Mouse (Mus musculus) stomach, embryonic 16.5 days (tissue): ENCODE data around the gene Tln1. TPM values are rescaled to one million over a fixed set of nuclear protein-coding genes. Genes with fewer than 3 reads are reported as not detected.

Experiments
- ATAC-seq: fragments of 200-750 bp; cut with Nextera tagmentation; 2 replicates; pipeline ENCODE4 v1.8.0; 2017; ENCODE audit warnings: moderate number of reproducible peaks, moderate TSS enrichment; ENCODE audit not compliant: insufficient read depth, low FRiP score
- H3K27ac ChIP-seq: fragments of 300-500 bp; sonication (generic); 2 replicates; pipeline ENCODE4 v1.5.1; 2014; ENCODE audit warnings: low read length
- H3K27me3 ChIP-seq: fragments of 300-500 bp; sonication (generic); 2 replicates; pipeline ENCODE4 v1.6.1; 2014; ENCODE audit warnings: low read length, control low read depth, mixed read lengths; ENCODE audit not compliant: control insufficient read depth, insufficient read depth
- H3K36me3 ChIP-seq: fragments of 300-500 bp; sonication (generic); 2 replicates; pipeline ENCODE4 v1.6.1; 2014; ENCODE audit warnings: low read length; ENCODE audit not compliant: control insufficient read depth, insufficient read depth
- H3K4me1 ChIP-seq: fragments of 300-500 bp; sonication (generic); 2 replicates; pipeline ENCODE4 v1.6.1; 2014; ENCODE audit warnings: low read length, control low read depth, mixed read lengths; ENCODE audit not compliant: control insufficient read depth, insufficient read depth
- H3K4me2 ChIP-seq: fragments of 300-500 bp; sonication (generic); 2 replicates; pipeline ENCODE4 v1.6.1; 2014; ENCODE audit warnings: low read depth, low read length, mixed read lengths
- H3K4me3 ChIP-seq: fragments of 300-500 bp; sonication (generic); replicated peaks from 2 replicates; pipeline ENCODE4 v1.5.1; 2014; ENCODE audit warnings: mild to moderate bottlenecking, low read length
- H3K9ac ChIP-seq: fragments of 300-500 bp; sonication (generic); 2 replicates; pipeline ENCODE4 v1.6.1; 2014; ENCODE audit warnings: low read length
- H3K9me3 ChIP-seq: fragments of 300-500 bp; sonication (generic); replicated peaks from 2 replicates; pipeline ENCODE4 v1.6.1; 2016; ENCODE audit warnings: low read length, control low read depth; ENCODE audit not compliant: control insufficient read depth
- WGBS: fragments of 180-500 bp; shearing (Covaris S2); extraction: QIAGEN DNeasy Blood & Tissue Kit; methylation state at CpG from one replicate; pipeline ENCODE4 v1.1.7; 2014; 5-methylcytosine and 5-hydroxymethylcytosine counted together
- polyA plus RNA-seq: library from polyadenylated mRNA; unstranded; fragments of >200 nt; fragmentation: Nextera tagmentation; extraction: Ambion mirVana; gene quantifications from 2 replicates; pipeline ENCODE4 v1.2.1, GENCODE M21; 2015

The Tln1 gene
- polyA plus RNA-seq, 1 experiment from 2014 or later = 64.8 TPM

DNA sequence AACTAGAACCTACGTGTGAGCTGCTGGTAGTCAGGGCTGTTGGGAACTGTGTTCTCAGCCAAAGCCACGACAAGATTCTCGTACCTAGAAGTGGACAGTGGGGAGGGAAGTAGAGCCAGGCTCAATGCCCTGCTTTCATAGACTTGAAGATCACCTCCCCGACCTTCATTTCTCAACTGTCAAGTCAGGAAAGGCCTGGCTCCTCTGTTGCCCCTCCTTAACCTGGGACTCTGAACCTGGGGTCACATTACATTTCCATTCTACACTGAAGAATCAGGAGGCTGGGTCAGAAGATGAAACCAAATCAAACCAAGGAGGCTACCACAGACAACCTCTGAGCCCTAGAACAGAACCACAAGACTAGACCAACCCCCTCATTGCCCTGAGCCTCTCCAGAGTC lies 64.5 kb downstream of the Tln1 start:
- H3K9me3 ChIP-seq = no peaks in the 10 kb centered on the region
- H3K4me3 ChIP-seq = peak overlapping the region; percentile 69
- peak overlapping the region; percentile 78 for H3K9ac ChIP-seq
- 63% methylated on average over 4 of the region's 4 CpGs for WGBS
- H3K4me1 ChIP-seq = peaks cover 20% of the 10 kb centered on the region
- H3K27me3 ChIP-seq = no peaks in the 10 kb centered on the region
- H3K27ac ChIP-seq = no peak overlapping the region
- no peak for ATAC-seq
- 0 out of 2 replicates have a peak, but pooled peaks cover 4% of the 10 kb centered on the region for H3K36me3 ChIP-seq
- H3K4me2 ChIP-seq = peak overlapping the region; percentile 88

DNA sequence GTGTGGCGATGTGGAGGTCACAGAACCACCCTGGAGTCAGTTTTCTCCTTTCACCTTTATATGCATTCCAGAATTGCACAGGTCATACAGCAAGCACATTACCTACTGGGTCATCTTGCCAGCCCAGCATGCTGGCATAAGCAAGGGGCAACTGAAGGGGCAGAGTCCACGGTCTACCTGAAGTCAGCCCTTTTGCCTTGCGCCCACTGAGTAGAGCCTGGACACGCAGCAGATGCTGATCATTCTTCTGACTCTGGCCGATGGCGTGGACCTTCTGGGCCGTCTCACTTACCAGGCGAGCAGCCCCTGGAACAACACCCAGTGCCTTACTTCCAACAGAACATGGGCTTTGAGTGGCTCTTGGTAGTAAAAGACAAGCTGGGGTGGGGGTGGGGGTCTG lies 65.1 kb downstream of the Tln1 start:
- H3K36me3 ChIP-seq = 0 out of 2 replicates have a peak, but pooled peaks cover 4% of the 10 kb centered on the region
- peak overlapping the region; percentile 88 for H3K4me2 ChIP-seq
- no peak overlapping the region for H3K4me3 ChIP-seq
- H3K9me3 ChIP-seq = no peaks in the 10 kb centered on the region
- H3K9ac ChIP-seq = no peak overlapping the region
- H3K4me1 ChIP-seq = peaks cover 20% of the 10 kb centered on the region
- no peaks in the 10 kb centered on the region for H3K27me3 ChIP-seq
- WGBS = 92% methylated on average over 8 of the region's 8 CpGs
- no peak for ATAC-seq
- H3K27ac ChIP-seq = no peak overlapping the region

DNA sequence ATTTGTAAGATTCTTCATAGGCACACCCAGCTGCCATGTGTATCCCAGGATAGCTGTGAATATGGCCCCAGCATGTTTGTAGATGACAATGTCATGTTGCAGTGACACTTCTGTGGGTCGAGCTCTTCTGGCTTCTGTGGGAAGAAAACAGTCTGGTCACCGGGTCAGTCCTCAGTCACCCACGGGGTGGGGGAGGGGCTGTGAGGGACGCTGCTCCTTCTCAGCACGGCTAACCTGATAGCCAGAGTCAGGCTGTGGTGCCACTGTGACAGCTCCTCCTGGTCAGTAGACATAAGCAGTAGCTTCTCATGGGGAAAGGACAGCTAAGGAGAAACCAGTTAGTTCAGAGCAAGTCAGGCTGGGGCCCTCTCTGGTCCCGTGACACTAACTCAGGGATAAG lies 65.9 kb downstream of the Tln1 start:
- WGBS = 68% methylated on average over 6 of the region's 6 CpGs

DNA sequence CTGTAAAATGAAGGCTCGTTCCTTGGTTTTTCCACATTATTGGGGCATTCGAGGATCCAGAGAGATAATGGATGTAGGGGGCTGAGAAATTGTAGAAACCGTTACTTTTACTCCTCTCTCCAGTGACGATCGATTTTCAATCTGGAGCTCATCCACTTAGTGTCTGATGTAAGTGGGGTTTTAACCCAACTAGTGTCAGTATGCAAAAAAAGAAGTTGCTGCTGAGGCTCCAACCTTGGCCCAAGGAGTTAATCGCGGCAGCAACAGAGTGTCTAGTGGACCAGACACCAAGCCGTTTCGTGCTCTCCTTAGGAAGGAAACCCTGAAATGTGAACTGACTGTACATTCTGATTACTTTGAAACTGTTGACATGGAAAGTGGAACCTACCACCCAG lies 68.6 kb downstream of the Tln1 start:
- H3K9me3 ChIP-seq = no peaks in the 10 kb centered on the region
- peak overlapping the region; percentile 57 for H3K4me3 ChIP-seq
- no peak for ATAC-seq
- 1% methylated on average over 9 of the region's 9 CpGs for WGBS
- H3K4me1 ChIP-seq = peaks cover 14% of the 10 kb centered on the region
- H3K27ac ChIP-seq = peak overlapping the region; percentile 89
- no peaks in the 10 kb centered on the region for H3K27me3 ChIP-seq
- H3K9ac ChIP-seq = peak overlapping the region; percentile 77
- peak overlapping the region; percentile 64 for H3K4me2 ChIP-seq
- H3K36me3 ChIP-seq = 0 out of 2 replicates have a peak, but pooled peaks cover 4% of the 10 kb centered on the region

More for the DNA sequence above, 65.9 kb downstream of the Tln1 start:
- peaks cover 20% of the 10 kb centered on the region for H3K4me1 ChIP-seq
- no peak overlapping the region for H3K9ac ChIP-seq
- H3K27me3 ChIP-seq = no peaks in the 10 kb centered on the region
- H3K27ac ChIP-seq = peak overlapping the region; percentile 64; the same call in 1 of the 2 replicates
- no peaks in the 10 kb centered on the region for H3K9me3 ChIP-seq
- ATAC-seq = no peak
- H3K4me2 ChIP-seq = no peak overlapping the region
- H3K4me3 ChIP-seq = no peak overlapping the region
- 0 out of 2 replicates have a peak, but pooled peaks cover 4% of the 10 kb centered on the region for H3K36me3 ChIP-seq

DNA sequence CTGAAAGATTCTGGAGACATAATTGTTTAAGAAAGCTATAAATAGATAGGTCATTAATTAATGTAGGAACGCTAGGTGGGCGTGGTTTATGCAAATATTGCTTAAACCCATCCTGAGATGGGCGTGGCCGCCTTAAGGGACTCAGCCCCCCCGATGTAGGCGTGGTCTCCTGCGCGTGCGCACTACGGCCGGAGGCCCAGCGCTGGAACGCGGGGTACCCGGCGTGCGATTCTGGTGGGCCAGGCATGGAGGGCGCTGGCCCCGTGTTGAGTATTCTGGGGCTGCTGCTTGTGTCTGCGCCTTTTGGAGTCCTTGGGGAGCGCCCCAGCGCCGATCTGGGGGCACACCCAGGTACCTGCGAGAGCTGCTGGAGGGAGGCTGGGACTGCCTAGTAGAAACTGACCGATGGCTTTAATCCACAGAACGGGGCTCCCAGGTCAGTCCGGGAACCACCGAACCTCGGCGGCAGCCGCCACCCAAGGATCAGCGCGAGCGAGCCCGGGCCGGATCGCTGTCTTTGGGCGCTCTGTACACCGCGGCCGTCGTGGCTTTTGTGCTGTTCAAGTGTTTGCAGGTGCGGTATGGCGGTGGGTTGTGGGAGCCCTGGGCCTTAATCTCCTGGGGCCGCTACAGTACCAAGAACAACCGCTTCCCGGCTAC lies 69.2 kb downstream of the Tln1 start:
- Histone ChIP-seq H3K4me1 (peaks cover 14% of the 10 kb centered on the region), H3K27me3 (no peaks in the 10 kb centered on the region), H3K4me2 (peak overlapping the region; percentile 64), H3K9me3 (no peaks in the 10 kb centered on the region), H3K36me3 (0 out of 2 replicates have a peak, but pooled peaks cover 4% of the 10 kb centered on the region), H3K4me3 (peak overlapping the region; percentile 57), H3K9ac (peak overlapping the region; percentile 77), H3K27ac (peak overlapping the region; percentile 89)
- under 1% methylated on average over 47 of the region's 47 CpGs for WGBS
- peak; percentile 89 for ATAC-seq

DNA sequence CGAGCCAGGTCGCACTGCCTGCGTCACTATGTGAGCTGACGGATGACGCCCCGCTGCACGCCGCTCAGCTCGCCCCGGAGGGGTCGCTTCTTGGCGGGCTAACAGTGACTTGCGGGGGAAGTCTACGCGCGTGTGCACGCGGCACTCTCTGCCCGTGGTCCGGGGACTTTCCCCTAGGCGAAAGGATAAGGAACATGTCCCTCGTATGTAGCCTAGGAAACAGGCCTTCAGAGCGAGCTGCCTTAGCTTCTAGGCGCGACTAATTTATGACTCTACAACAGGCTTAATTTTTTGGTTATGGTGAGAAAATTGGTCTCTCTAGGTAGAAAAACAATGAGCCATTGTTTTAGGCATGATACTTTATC lies 69.7 kb downstream of the Tln1 start, which contains the start of gene Ccdc107:
Gene Ccdc107, plus strand, starts transcription at position 80 of the 365 bp plus-strand sequence.
- Histone ChIP-seq H3K4me2 (peak within 1 kb of the TSS; percentile 64), H3K4me1 (peaks cover 9% of the 10 kb centered on the region), H3K27me3 (no peaks in the 10 kb centered on the region), H3K9ac (peak within 1 kb of the TSS; percentile 77), H3K36me3 (0 out of 2 replicates have a peak, but pooled peaks cover 4% of the 10 kb centered on the region), H3K27ac (peak within 1 kb of the TSS; percentile 89), H3K4me3 (peak within 1 kb of the TSS; percentile 57), H3K9me3 (no peaks in the 10 kb centered on the region)
- WGBS = under 1% methylated on average over 25 of the region's 25 CpGs
- peak; percentile 97 for ATAC-seq

DNA sequence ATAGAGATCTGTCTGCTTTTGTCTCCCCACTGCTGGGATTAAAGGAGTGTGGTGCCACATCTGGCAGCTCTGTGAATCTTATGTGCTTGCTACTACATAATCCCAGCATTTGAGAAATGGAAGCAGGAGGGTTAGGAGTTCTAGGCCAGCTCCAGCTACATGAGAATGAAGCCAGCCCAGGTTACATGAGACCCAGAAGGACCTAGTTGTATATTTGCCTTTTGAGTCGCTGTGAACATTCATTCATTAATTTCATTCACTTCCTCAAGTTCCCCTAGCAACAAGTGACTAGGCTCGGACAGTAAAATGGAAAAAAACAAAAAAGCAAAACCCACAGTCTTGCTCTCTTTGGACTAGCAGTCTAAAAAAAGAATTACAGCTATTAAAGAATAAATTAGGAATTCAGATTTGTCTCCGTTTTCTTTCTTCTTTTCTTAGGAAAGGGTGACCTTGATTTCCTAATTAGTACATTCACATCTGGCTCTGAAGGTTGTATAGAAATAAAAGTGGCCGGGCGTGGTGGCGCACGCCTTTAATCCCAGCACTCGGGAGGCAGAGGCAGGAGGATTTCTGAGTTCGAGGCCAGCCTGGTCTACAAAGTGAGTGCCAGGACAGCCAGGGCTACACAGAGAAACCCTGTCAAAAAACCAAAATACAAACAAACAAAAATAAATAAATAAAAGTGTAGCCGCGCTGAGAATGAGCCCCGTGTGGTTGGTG lies 70.2 kb downstream of the Tln1 start:
- Histone ChIP-seq H3K4me1 (peaks cover 3% of the 10 kb centered on the region; the same call in 1 of the 2 replicates), H3K4me2 (peak overlapping the region; percentile 37), H3K4me3 (peak overlapping the region; percentile 26), H3K36me3 (0 out of 2 replicates have a peak, but pooled peaks cover 4% of the 10 kb centered on the region), H3K27ac (peak overlapping the region; percentile 36; the same call in 1 of the 2 replicates), H3K27me3 (no peaks in the 10 kb centered on the region), H3K9ac (no peak overlapping the region), H3K9me3 (no peaks in the 10 kb centered on the region)
- 38% methylated on average over 12 of the region's 12 CpGs for WGBS
- no peak for ATAC-seq

DNA sequence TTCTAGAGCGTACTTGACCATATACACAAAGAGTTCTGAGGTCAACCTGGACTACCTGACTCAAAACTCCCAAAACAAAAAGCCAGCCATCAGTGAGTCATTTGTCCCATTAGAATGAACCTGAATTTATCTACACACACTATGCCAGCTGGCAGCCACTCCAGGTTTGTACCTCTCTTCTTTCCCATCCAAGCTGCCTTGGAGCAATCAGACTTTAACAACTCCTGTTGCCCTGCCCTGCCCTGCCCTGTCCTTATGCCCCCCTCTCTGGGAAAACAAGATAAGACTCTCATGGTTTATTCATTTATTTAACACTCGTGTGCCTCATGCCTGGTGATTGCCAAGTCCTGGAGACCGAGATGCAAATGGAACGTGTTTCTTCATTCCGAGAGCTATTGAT lies 71.7 kb downstream of the Tln1 start:
- Histone ChIP-seq H3K4me2 (no peak overlapping the region), H3K4me3 (no peak overlapping the region), H3K9me3 (no peaks in the 10 kb centered on the region), H3K9ac (no peak overlapping the region), H3K27me3 (no peaks in the 10 kb centered on the region), H3K4me1 (peaks cover 3% of the 10 kb centered on the region; the same call in 1 of the 2 replicates), H3K36me3 (0 out of 2 replicates have a peak, but pooled peaks cover under 1% of the 10 kb centered on the region), H3K27ac (no peak overlapping the region)
- WGBS = 81% methylated on average over 5 of the region's 5 CpGs
- ATAC-seq = no peak

DNA sequence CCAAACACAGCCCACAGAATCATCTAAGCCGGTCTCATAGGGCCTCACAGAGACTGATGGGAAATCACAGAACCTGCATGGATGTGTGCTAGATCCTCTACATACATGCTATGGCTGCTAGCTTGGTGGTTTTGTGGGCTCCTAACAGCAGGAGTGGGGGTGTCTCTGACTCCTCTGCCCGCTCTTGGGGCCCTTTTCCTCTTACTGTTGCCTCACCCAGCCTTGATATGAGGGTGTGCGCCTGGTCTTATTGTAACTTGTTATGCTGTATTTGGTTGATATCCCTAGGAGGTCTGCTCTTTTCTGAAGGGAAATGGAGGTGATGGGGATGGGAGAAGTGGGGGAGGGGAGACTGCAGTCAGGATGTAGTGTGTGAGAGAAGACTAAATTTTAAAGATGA lies 72.9 kb downstream of the Tln1 start:
- no peak overlapping the region for H3K27ac ChIP-seq
- no peak overlapping the region for H3K4me3 ChIP-seq
- H3K9me3 ChIP-seq = no peaks in the 10 kb centered on the region
- 90% methylated on average over 3 of the region's 3 CpGs for WGBS
- no peaks in the 10 kb centered on the region; the same call in 1 of the 2 replicates for H3K4me1 ChIP-seq
- no peak overlapping the region for H3K4me2 ChIP-seq
- no peak for ATAC-seq
- H3K9ac ChIP-seq = no peak overlapping the region
- H3K27me3 ChIP-seq = no peaks in the 10 kb centered on the region
- H3K36me3 ChIP-seq = no peaks in the 10 kb centered on the region
